Mouse (Mus musculus) heart, postnatal 14 days (tissue): ENCODE data around the gene Elf2. TPM values are rescaled to one million over a fixed set of nuclear protein-coding genes. Genes with fewer than 3 reads are reported as not detected.

ENCODE experiments used
- DNase-seq, 2 experiments: peaks; one replicate each; pipeline ENCODE4 v3.0.0; 2021 to 2022
- intact Hi-C: fragments of 180-260 bp; cut with DNase I; formaldehyde crosslinking; loops from one replicate; pipeline ENCODE4 v1.15.1; 2025
- total RNA-seq, 2 experiments: library from RNA; stranded (reverse); gene quantifications; 2 replicates each; pipeline ENCODE4 v1.2.3; 2021

Gene Elf2
- total RNA-seq, 2 experiments from 2014 or later = 72.0 to 72.9 TPM

DNA sequence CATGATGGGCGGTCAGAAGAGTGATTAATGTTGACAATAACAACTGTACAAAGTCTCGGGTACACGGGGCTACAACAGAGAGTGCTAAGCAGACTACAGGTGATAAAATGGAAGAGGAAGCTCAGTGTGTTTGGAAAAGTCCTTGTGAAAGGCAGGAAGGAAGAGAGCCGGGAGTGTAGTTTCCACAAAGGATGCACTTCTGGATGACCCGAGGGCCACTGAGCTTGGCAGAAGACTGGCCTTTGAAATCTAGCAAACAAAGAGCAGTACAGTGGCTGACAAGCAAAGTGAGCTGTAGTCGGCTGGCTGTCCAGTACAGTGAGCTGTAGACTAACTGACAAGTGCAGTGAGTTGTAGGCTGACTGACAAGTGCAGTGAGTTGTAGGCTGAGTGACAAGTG, 38.9 kb downstream of the Elf2 start:
- intact Hi-C loops = no loop called here
- DNase-seq = no peak

DNA sequence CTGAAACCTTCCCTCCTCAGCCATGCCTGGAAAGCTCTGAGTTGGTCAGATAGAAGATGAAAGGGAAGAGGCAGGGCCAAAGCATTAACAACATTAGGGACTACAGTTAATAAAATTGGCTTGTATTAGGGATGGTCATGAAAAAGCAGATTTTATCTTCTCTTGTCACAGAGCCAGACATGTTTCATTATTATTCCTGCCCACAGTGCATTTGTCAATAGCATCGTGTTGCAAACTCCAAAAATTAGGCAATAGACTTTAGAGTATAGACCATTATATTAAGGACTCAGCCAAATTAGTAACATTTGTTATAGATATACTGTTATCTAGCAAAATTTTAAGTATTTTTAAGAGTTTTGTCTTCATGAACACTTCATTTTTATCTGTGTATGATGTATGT, 43.7 kb downstream of the Elf2 start:
- intact Hi-C loops = no loop called here

DNA sequence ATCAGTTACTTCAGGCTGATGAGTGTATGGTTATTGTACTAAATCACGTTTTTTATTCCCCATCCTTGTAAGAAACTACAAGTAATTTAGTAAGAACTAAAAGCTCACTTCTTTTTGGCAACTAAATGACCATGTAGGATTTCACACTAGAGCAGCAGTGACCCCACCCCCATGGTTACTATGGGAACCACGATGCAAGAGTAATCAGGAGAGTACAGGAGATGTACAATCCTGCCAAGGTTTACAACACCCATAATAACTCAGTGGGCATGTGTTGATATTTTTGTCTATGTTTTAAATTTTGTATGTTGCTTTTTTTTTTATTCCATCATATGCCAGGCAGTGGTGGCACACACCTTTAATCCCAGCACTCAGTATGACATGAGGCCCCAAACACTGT, 45.2 kb downstream of the Elf2 start:
- DNase-seq = no peak
- intact Hi-C loops = no loop called here

More for the DNA sequence above, 43.7 kb downstream of the Elf2 start:
- DNase-seq = no peak

DNA sequence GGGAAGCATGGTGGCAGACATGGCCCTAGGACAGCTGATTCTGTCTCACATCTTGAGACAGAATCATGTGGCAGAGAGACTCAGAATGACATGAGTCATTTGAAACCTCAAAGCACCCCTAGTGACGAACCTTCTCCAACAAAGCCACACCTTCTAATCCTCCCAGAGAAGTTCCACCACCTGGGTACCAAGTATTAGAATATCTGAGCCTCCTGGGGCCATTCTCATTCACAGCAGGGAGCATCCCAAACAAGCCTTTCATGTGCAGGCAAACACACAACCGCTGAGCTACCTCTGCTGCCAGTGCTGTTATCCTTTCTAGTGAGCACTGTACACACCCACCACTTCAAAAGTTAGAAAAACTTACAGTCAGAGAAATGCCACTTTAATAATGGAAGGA, 46.2 kb downstream of the Elf2 start:
- DNase-seq = no peak
- intact Hi-C loops = no loop called here

DNA sequence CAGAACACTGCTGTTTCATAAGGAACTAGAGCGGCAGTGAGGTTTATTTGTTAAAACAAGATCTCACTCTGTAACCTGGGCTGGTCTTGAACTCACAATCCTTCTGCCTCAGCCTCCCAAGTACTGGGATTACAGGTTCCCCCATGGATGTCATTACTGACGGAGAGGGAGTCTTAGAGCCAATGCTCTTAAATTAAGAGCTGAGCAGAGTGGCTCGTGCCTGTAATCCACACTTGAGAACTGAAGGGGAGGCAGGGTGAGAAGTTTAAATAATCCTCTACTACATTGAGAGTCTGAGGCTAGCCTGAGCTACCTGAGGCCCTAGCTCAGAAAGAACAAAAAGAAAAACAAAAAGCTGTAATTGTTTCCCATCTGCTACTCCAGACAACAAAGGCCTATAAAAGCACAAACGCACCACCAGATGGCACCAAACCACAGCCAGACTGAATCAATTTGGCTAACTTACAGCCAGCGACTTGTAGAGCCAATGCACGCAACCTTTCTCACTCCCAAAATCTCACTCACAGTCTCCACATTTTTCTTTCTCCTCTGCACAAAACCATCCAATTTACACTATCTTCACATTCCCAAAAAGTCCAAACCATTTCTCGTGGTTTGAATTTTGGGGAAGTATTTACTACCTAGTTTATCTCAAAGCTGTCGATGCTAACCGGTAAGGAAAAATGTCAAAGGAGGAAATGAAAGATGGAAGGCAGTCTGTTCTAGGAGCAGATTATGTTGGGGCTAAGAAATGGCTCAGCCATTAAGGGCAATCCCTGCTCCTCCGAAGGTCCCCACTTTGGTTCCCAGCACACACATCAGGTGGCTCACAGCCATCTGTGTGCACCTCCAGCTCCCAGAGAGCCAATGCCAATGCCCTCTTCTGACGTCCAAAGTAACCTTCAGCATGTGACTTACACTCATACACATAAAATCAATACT, 51.3 kb downstream of the Elf2 start:
- intact Hi-C loops = loop anchor here (1.0 kb wide), 2 partner anchors 64 to 76 kb away; no protein-coding TSS in a partner anchor
- DNase-seq = peak; percentile 83 to 89

DNA sequence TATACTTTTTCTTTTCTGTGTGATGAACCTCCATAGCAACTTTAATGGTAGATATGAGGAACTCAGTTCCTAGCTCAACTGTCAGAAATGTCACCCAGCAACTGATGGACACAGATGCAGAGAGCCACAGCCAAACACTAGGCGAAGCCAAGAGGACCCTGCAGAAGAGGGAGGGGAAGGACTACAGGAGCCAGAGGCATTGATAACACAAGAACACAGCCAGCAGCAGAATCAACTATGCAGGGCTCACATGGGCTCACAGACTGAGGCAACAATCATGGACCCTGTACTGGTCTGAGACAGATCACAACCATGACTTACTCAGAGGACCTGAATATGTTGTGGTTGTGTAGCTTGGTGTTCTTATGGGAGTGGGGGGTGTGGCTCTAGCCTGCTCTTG, 56.1 kb downstream of the Elf2 start:
- intact Hi-C loops = loop anchor here (5.0 kb wide), 2 partner anchors 52 to 123 kb away; partner anchors contain the start of gene Ndufc1
- no peak for DNase-seq

DNA sequence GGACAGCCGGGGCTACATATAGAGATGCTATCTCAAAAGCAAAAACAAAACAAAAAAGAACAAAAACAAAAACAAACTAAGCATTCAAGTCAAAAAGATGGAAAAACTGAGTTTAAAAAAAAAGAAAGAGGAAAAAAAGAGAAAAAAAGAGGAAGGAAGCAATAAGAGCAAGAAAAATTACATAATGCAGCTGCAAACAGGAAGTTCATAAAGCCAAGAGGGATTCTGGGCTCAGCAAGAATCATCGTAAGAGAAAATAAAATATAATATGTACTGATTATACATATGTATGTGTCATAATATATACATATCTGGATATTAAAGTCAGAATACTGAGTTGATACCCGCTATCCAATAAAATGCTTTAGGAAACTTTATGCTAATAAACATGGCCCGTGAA, 58.7 kb downstream of the Elf2 start:
- no peak for DNase-seq
- intact Hi-C loops = loop anchor here (5.0 kb wide), 2 partner anchors 49 to 126 kb away; partner anchors contain the start of gene Ndufc1

DNA sequence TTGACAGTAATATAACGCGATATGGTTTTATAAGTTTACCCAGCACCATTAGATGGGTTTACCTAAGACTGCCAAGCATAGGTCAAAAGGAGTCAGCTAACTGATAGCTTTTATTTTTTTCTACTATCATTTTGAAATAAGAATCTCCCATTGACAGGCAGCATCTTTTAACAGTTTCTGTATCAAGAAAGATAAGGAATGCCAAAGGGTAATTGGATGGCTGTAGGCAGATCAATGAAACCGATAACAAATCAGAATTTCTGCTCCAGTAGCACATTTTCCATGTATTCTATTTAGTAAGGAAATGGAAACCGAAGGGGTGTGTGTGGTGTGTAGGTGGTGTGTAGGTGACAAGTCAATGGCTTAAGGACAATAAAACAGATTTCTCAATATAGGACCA, 62.0 kb downstream of the Elf2 start:
- no peak for DNase-seq
- intact Hi-C loops = no loop called here

DNA sequence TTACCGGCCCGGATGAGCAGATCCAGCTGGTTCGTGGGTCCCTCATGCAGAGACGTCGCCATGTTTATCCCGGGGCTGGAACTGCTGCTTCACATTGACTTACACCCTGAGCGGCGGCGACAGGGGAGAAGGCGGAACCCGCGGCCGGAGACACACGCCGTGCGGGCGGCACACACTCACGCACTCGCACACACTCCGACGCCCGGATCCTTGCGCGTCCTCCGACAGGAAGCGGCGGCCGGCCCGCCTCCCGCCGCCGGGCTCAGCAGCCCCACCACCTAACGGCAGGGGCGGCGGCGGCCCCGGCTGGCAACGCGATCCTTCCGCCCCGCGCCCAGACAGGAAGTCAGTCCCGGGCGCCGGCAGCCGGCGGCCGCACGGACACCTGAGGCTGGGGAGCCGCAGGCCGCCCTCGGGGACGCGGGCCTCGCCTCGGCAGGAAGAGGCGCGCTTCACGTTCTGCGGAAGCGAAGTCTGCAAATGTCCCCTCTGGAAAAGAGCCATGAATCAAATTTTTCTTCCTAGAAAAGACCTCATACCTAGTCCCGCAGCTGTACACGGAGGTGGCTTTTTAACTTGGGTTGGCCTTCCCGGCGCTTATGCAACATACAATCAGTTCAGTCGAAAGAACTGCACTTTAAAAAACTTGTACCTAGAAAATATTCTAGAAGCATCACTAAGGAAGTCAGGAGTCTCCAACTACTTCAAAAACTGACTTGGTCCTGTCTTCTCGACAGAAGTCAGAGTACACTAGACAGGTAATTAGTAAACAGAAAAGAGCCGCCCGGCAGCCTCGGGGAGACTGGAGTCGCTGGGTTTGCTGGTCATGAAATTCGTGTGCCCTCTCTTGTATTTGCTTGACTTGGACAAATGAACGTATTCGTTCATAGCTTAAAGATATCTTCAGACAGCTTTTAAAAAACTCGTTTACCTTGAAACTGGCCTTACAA, 63.0 kb downstream of the Elf2 start:
- intact Hi-C loops = no loop called here
- DNase-seq = peak; percentile 88

DNA sequence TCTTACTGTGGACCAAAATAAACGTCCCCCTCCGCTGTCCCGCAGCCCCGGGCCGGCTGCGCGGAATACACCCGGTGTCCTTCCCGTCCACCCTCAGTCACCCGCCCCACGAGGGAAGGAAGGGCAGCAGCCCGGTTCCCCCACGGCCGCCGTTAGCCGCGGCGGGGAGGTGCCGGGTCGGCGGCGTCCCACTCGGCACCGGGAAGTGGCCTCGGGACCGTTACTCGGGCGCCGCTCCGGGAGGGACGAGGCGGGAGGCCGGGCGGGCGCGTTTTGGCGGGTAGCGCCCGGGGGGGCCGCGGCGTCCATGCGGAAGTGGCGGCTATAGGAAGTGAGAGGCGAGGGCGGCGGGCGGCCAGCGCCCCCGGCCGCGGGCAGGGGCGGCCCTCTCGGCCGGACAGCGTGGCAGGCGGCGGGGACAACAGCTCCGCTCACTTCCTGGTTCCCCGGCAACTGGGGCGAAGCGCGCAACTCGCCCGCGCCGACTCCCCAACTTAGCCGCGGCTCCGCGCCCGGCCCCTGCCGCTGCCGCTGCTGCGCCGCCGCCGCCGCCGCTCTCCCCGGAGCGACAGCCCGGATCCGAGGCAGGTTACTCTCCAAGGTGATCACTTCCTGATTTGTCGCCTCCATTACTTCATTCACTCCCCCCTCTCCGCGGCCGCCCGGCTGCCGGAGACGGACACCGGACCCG, 63.9 kb downstream of the Elf2 start:
- peak; percentile 65 to 75 for DNase-seq
- intact Hi-C loops = no loop called here

DNA sequence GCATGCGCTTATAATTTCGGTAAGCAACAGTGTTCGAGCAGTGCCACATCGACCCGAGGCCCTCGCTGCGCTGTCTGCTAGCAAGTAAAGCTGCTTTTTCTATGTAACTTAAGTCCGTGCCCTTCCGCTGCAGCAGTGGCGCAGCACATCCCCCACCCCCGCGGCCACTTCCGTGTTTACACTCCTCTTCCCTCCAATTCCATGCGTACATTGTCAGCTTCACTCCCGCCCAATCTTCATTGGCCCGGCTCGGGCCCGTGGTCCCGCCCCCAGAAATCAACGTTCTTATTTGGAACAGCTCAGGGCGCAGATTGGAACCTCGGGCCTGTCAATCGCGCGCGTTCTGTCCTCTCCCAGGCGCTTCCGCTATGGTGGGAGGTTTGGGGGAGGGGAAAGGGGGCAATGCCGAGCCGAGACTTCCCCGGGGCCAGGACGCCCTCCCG, 64.5 kb downstream of the Elf2 start:
- intact Hi-C loops = no loop called here
- peak; percentile 96 for DNase-seq

DNA sequence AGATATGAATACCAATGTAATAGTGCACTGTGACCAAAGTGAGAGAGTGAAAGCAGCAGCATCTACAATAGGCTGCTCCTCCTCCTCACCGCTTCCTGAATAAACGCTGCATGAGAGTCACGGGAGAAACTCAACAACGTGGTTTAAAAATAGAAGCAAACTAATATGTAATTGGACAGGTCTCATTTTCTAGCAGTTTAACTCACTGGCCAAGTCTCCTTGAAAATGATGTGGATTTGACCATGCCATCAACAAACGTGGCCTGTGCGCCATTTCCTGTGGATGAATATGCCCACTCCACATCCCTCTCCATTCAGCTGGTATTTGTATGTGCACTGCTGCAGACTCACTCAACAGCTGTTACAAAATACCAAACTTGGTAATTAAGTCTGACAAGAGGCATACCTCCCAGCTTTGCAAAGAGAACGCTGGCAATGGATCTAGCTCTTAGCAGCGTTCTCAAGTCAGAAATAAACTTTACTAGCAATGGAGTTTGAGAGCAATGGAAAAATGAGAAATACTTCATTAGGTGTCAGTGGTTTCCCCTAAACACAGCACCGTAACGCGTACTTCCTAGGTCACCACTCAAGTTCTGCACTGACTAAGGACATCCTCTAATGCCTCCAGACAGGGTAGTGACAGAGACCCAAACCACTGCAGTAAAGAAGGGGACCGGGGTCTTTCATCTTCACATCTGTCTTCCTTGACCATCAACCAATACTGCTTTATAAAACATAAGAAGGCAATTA, 70.2 kb downstream of the Elf2 start:
- intact Hi-C loops = no loop called here
- DNase-seq = no peak

DNA sequence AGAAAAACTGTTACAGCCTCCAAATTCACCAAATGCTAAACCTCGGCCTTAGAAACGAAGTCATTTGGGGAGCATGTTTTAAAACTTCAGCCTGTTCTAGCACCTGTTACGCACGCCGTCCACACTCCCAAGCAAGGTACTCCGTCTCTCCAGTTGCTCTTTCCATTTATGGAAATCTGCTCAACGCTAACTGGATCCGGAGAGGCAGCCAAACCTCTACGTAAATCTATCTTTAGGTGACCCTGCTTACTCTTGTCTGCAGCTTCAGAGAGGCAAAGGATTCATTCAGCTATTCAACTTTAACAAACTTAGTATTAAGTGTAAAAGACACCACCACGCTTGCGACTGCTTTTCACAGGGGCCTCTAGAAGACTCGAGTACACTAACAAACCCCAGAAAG, 72.0 kb downstream of the Elf2 start:
- DNase-seq = no peak
- intact Hi-C loops = no loop called here

DNA sequence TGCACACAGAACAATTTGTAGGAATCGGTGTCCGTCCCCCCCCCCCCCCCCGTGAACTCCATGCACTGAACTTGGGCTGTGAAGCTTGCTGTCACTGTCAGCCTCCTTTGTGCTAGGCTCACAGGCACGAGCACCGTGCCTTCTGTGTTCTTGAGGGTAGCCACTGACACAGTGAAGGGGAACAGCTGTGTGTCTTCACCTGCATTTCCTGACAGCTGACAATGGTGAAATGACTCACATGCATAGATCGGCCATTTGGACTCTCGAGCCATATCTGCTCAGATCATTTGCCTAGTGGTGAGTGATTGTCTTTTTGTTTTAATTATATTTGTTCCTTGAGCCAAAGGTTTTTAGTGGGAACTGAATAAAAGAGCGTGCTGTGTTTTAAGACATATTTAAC, 77.5 kb downstream of the Elf2 start:
- no peak for DNase-seq
- intact Hi-C loops = no loop called here

DNA sequence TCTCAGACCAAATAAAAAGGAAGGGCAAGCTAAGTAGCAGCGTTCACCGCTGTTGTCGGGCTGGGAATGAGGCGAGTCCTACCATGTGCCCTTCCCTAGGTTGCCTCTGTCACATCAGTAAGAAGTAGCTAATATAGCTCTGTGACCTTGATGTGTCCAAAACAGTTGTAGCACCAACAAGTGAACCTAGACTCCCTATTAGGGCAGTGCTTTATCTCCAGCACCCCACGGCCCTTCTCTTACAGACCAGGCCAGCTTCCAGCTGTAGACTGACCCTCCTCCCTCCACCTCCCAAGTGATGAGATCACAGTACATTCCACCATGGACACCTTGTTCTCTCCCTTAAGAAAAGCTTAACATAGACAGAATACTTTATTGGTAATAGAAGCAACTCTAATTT, 82.4 kb downstream of the Elf2 start:
- intact Hi-C loops = no loop called here
- no peak for DNase-seq

DNA sequence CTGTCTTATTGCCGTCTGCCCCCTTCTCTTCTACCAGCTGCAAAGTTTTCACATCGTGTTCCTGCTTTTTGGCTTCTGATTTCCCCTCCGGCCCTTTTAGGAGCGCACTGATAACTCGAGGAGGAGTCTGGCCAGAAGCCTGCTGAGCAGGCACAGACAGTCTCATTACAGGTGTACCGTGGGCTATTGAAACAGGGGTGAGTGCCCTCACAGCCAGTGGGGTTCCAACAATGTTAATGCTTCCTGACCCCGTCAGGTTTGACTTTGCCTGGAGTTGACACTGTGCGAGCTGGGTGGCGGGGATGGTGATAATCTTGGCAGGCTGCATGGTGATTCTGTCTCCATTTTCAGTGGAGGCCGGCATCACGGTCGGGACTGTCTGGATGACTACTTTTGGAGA, 84.0 kb downstream of the Elf2 start:
- intact Hi-C loops = no loop called here
- DNase-seq = no peak

DNA sequence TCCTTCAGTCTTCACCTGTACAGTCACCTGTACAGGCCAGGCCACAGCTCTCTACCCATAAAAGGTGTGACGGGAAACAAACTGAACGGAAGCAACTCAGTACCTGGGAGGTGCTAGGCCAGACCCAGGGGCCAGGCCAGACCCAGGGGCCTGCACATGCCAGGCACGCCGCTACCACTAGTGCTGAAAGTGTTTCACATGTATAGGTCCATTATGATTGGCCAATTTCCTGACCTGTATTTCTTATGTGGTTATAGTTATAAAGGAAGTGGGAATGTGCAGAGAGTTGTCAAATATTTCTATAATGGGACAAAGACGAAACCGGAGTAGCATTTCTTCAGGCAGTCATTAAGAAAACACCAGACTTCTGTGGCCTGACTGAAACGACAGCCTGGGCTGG, 85.7 kb downstream of the Elf2 start:
- DNase-seq = no peak
- intact Hi-C loops = no loop called here

DNA sequence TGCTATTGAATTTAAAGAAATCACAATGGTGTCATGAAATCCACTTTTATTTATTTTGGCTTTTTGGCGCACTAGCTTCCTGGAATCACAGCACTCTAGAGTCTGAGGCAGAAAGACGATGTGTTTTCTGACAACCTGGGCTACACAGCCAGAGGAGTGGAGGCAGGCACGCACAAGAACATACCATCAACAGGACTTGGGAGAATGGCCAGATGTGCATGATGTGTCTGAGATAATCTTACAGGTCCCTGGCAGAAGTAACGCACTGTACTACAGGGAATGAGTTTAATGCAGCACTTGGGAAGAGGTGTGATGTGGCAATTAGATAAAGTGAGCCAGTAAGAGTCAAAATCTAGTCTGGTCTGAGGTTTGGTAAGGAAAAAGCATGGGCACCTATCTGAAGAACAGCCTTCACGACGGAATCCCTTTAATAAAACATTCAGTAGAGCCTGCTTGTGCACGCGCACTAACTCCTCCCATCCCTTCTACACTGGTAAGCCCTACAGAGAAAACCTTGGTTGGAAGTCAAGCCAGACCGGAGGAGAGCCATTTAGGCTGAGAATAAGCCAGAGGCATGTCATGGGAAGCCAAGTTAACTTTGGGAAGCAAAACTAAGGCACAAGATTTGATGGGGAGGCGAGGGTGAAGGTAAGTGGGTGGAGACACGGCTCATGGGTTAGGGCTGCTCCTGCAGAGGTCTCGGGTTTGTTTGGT, 87.6 kb downstream of the Elf2 start:
- DNase-seq = no peak
- intact Hi-C loops = no loop called here

DNA sequence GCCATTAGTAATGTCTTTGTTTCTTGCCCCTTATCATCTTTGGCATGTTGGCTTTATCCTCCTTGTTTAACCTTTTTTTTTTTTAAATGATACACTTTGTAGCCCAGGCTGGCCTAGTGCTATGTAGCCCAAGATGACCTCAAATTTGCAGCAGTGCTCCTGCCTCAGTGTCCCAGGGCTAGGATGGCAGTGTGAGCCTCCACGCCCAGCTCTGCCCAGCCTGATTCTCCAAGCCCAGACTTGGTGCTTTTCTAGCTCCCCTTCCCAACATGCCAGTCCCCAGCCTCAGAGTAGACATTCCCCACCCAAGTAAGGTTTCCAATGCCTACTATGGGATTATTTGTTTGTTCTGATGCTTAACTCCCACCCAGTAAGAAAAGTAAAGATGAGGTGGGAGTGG, 88.2 kb downstream of the Elf2 start:
- DNase-seq = no peak

More for the DNA sequence above, 88.2 kb downstream of the Elf2 start:
- intact Hi-C loops = no loop called here
